ENCODE assay signal across 14 mouse cellular contexts in the genomic region with DNA sequence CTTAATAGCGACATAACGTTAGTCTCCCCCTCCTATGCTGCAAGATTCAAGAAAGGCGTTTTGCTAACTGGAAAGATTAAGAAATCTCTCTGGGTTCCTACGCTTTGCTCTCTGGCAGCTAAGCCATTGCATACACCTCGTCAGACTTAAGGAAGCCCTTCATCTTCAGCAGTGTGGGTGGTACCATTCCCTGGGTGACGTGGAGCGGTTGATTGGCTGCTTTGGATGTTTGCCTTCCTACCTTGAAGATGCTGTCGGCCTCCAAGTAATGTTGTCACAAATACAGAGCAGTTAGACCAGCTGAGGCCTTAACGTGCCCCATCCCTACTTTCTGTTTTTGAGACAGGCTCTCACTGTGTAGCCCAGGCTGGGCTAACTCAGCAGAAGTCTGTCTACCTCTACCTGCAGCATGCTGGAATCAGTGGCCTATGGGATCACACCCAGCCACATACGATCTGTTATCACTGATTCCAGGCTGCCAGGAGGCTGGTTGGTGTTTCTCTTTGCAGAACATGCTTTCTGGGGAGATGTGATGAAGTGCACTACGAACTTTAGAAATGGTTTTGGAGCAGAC.
"Had no signal": no experiment of that assay in that cellular context is flagged by ENCODE, and none has a peak within 500 bp of the region (broad histone marks: within the 10 kb centered on the region; RNA-seq: fewer than 3 reads in every experiment).

No protein-coding gene starts in this region.

- H3K36me3 ChIP-seq: limb, embryonic 15.5 days; lung, embryonic 15.5 days; midbrain, embryonic 12.5 days; neural tube, embryonic 15.5 days; stomach, embryonic 15.5 days had no signal

- H3K9me3 ChIP-seq: limb, embryonic 15.5 days; lung, embryonic 15.5 days; megakaryocyte, embryonic 14.5 days; midbrain, embryonic 12.5 days; neural tube, embryonic 15.5 days; stomach, embryonic 15.5 days had no signal

- H3K4me1 ChIP-seq: limb, embryonic 15.5 days; stomach, embryonic 15.5 days had no signal

- H3K27ac ChIP-seq: hindbrain, postnatal 0 days; limb, embryonic 15.5 days; lung, embryonic 15.5 days; midbrain, embryonic 12.5 days; neural tube, embryonic 15.5 days; stomach, embryonic 15.5 days had no signal

- DNase-seq: kidney, adult 11 months; kidney, adult 9 months; kidney, postnatal 10 days; lung, postnatal 4 days; thymus, adult 2 months; thymus, postnatal 25 days had no signal

- H3K9ac ChIP-seq: limb, embryonic 15.5 days; lung, embryonic 15.5 days; midbrain, embryonic 12.5 days; neural tube, embryonic 15.5 days; stomach, embryonic 15.5 days had no signal

- H3K4me3 ChIP-seq: limb, embryonic 15.5 days; lung, embryonic 15.5 days; megakaryocyte, embryonic 14.5 days; midbrain, embryonic 12.5 days; myocyte; neural tube, embryonic 15.5 days; stomach, embryonic 15.5 days had no signal

- H3K27me3 ChIP-seq: limb, embryonic 15.5 days; lung, embryonic 15.5 days; megakaryocyte, embryonic 14.5 days; midbrain, embryonic 12.5 days; neural tube, embryonic 15.5 days; stomach, embryonic 15.5 days had no signal

- ATAC-seq: hindbrain, postnatal 0 days had no signal

- H3K4me2 ChIP-seq: limb, embryonic 15.5 days; lung, embryonic 15.5 days; midbrain, embryonic 12.5 days; neural tube, embryonic 15.5 days; stomach, embryonic 15.5 days had no signal
